Mouse (Mus musculus): ENCODE data around the gene Aanat. TPM values are rescaled to one million over a fixed set of nuclear protein-coding genes. Genes with fewer than 3 reads are reported as not detected.
"Not testable (repeated sequence)": the region's sequence is repeated elsewhere in the genome, so short reads cannot be mapped to it uniquely, and the experiment has no call there.

Gene Aanat
- polyA plus RNA-seq, 1 experiment from 2014 or later = not detected

GRCm38 (mm10) chr11:116609965-116610630 is 23.9 kb downstream of the Aanat start:
- no peak for DNase-seq (ENCODE audit: low spot score)
- Histone ChIP-seq H3K27ac (replicated peaks; ENCODE audit: low read depth, low read length) (no peak overlapping the region), H3K9ac (ENCODE audit: low read depth, low read length) (no peak overlapping the region), H3K9me3 (ENCODE audit: control insufficient read depth, low read length) (no peaks in the 10 kb centered on the region), H3K36me3 (ENCODE audit: control insufficient read depth, insufficient read depth, low read length) (no peaks in the 10 kb centered on the region), H3K4me1 (ENCODE audit: control insufficient read depth, insufficient read depth, low read length) (no peaks in the 10 kb centered on the region), H3K27me3 (replicated peaks; ENCODE audit: control insufficient read depth, insufficient read depth, low read length) (no peaks in the 10 kb centered on the region), H3K4me2 (ENCODE audit: low read depth, low read length) (no peak overlapping the region), H3K4me3 (ENCODE audit: low read depth, low read length) (no peak overlapping the region)
- no peak for ATAC-seq (ENCODE audit: low read depth)
- 84% methylated on average over 12 of the region's 15 CpGs for WGBS

- DNase-seq (ENCODE audit: low spot score); H3K9me3 ChIP-seq (ENCODE audit: control insufficient read depth, low read length); ATAC-seq (ENCODE audit: low read depth); H3K36me3 ChIP-seq (ENCODE audit: control insufficient read depth, insufficient read depth, low read length); H3K27ac ChIP-seq (replicated peaks; ENCODE audit: low read depth, low read length); H3K4me3 ChIP-seq (ENCODE audit: low read depth, low read length); H3K9ac ChIP-seq (ENCODE audit: low read depth, low read length); H3K4me2 ChIP-seq (ENCODE audit: low read depth, low read length); H3K4me1 ChIP-seq (ENCODE audit: control insufficient read depth, insufficient read depth, low read length); H3K27me3 ChIP-seq (replicated peaks; ENCODE audit: control insufficient read depth, insufficient read depth, low read length): not testable (repeated sequence)
- 85% methylated on average over 9 of the region's 9 CpGs for WGBS
Observed at GRCm38 (mm10) chr11:116611168-116611567, 24.9 kb downstream of the Aanat start.

- Histone ChIP-seq H3K9me3 (ENCODE audit: control insufficient read depth, low read length) (no peaks in the 10 kb centered on the region), H3K4me3 (ENCODE audit: low read depth, low read length) (no peak overlapping the region), H3K36me3 (ENCODE audit: control insufficient read depth, insufficient read depth, low read length) (no peaks in the 10 kb centered on the region), H3K4me2 (ENCODE audit: low read depth, low read length) (no peak overlapping the region), H3K27me3 (replicated peaks; ENCODE audit: control insufficient read depth, insufficient read depth, low read length) (no peaks in the 10 kb centered on the region), H3K27ac (replicated peaks; ENCODE audit: low read depth, low read length) (no peak overlapping the region), H3K9ac (ENCODE audit: low read depth, low read length) (no peak overlapping the region), H3K4me1 (ENCODE audit: control insufficient read depth, insufficient read depth, low read length) (no peaks in the 10 kb centered on the region)
- 85% methylated on average over 9 of the region's 9 CpGs for WGBS
- ATAC-seq (ENCODE audit: low read depth) (no peak), DNase-seq (ENCODE audit: low spot score) (no peak)
Observed at GRCm38 (mm10) chr11:116611883-116612282, 25.7 kb downstream of the Aanat start.

- H3K9me3 ChIP-seq (ENCODE audit: control insufficient read depth, low read length) = no peaks in the 10 kb centered on the region
- no peak overlapping the region for H3K27ac ChIP-seq (replicated peaks; ENCODE audit: low read depth, low read length)
- no peak for ATAC-seq (ENCODE audit: low read depth)
- H3K4me3 ChIP-seq (ENCODE audit: low read depth, low read length) = no peak overlapping the region
- no peak overlapping the region for H3K9ac ChIP-seq (ENCODE audit: low read depth, low read length)
- H3K27me3 ChIP-seq (replicated peaks; ENCODE audit: control insufficient read depth, insufficient read depth, low read length) = no peaks in the 10 kb centered on the region
- WGBS = 91% methylated on average over 1 of the region's 1 CpGs
- no peaks in the 10 kb centered on the region for H3K4me1 ChIP-seq (ENCODE audit: control insufficient read depth, insufficient read depth, low read length)
- H3K4me2 ChIP-seq (ENCODE audit: low read depth, low read length) = no peak overlapping the region
- DNase-seq (ENCODE audit: low spot score) = no peak
- H3K36me3 ChIP-seq (ENCODE audit: control insufficient read depth, insufficient read depth, low read length) = no peaks in the 10 kb centered on the region
Observed at GRCm38 (mm10) chr11:116612554-116612953, 26.3 kb downstream of the Aanat start.

GRCm38 (mm10) chr11:116613234-116613633 is 27.0 kb downstream of the Aanat start:
- DNase-seq (ENCODE audit: low spot score) = no peak
- no peak for ATAC-seq (ENCODE audit: low read depth)
- Histone ChIP-seq H3K4me3 (ENCODE audit: low read depth, low read length) (no peak overlapping the region), H3K27me3 (replicated peaks; ENCODE audit: control insufficient read depth, insufficient read depth, low read length) (no peaks in the 10 kb centered on the region), H3K4me1 (ENCODE audit: control insufficient read depth, insufficient read depth, low read length) (no peaks in the 10 kb centered on the region), H3K27ac (replicated peaks; ENCODE audit: low read depth, low read length) (no peak overlapping the region), H3K4me2 (ENCODE audit: low read depth, low read length) (no peak overlapping the region), H3K36me3 (ENCODE audit: control insufficient read depth, insufficient read depth, low read length) (no peaks in the 10 kb centered on the region), H3K9me3 (ENCODE audit: control insufficient read depth, low read length) (no peaks in the 10 kb centered on the region), H3K9ac (ENCODE audit: low read depth, low read length) (no peak overlapping the region)
- 88% methylated on average over 6 of the region's 6 CpGs for WGBS

- Histone ChIP-seq H3K27ac (replicated peaks; ENCODE audit: low read depth, low read length) (peak overlapping the region; percentile 4), H3K4me1 (ENCODE audit: control insufficient read depth, insufficient read depth, low read length) (peaks cover 4% of the 10 kb centered on the region; the same call in 1 of the 2 replicates), H3K27me3 (replicated peaks; ENCODE audit: control insufficient read depth, insufficient read depth, low read length) (no peaks in the 10 kb centered on the region), H3K36me3 (ENCODE audit: control insufficient read depth, insufficient read depth, low read length) (no peaks in the 10 kb centered on the region), H3K4me2 (ENCODE audit: low read depth, low read length) (no peak overlapping the region), H3K4me3 (ENCODE audit: low read depth, low read length) (no peak overlapping the region), H3K9me3 (ENCODE audit: control insufficient read depth, low read length) (no peaks in the 10 kb centered on the region), H3K9ac (ENCODE audit: low read depth, low read length) (no peak overlapping the region)
- peak; percentile 45 for DNase-seq (ENCODE audit: low spot score)
- ATAC-seq (ENCODE audit: low read depth) = no peak
- WGBS = 58% methylated on average over 12 of the region's 15 CpGs
Observed at GRCm38 (mm10) chr11:116615735-116616437, 29.7 kb downstream of the Aanat start.

GRCm38 (mm10) chr11:116616438-116617118 is 30.3 kb downstream of the Aanat start:
- peaks cover 11% of the 10 kb centered on the region for H3K4me1 ChIP-seq (ENCODE audit: control insufficient read depth, insufficient read depth, low read length)
- DNase-seq (ENCODE audit: low spot score) (no peak), ATAC-seq (ENCODE audit: low read depth) (no peak)
- no peaks in the 10 kb centered on the region for H3K36me3 ChIP-seq (ENCODE audit: control insufficient read depth, insufficient read depth, low read length)
- H3K4me2 ChIP-seq (ENCODE audit: low read depth, low read length) = no peak overlapping the region
- no peaks in the 10 kb centered on the region for H3K9me3 ChIP-seq (ENCODE audit: control insufficient read depth, low read length)
- no peaks in the 10 kb centered on the region for H3K27me3 ChIP-seq (replicated peaks; ENCODE audit: control insufficient read depth, insufficient read depth, low read length)
- 68% methylated on average over 10 of the region's 10 CpGs for WGBS
- no peak overlapping the region for H3K4me3 ChIP-seq (ENCODE audit: low read depth, low read length)
- peak overlapping the region; percentile 4; the same call in 1 of the 2 replicates for H3K27ac ChIP-seq (replicated peaks; ENCODE audit: low read depth, low read length)
- H3K9ac ChIP-seq (ENCODE audit: low read depth, low read length) = no peak overlapping the region

GRCm38 (mm10) chr11:116617641-116618040 is 31.4 kb downstream of the Aanat start:
- Histone ChIP-seq H3K27ac (replicated peaks; ENCODE audit: low read depth, low read length) (no peak overlapping the region), H3K9ac (ENCODE audit: low read depth, low read length) (no peak overlapping the region), H3K4me3 (ENCODE audit: low read depth, low read length) (no peak overlapping the region), H3K4me2 (ENCODE audit: low read depth, low read length) (no peak overlapping the region), H3K9me3 (ENCODE audit: control insufficient read depth, low read length) (no peaks in the 10 kb centered on the region), H3K36me3 (ENCODE audit: control insufficient read depth, insufficient read depth, low read length) (no peaks in the 10 kb centered on the region), H3K4me1 (ENCODE audit: control insufficient read depth, insufficient read depth, low read length) (peaks cover 14% of the 10 kb centered on the region), H3K27me3 (replicated peaks; ENCODE audit: control insufficient read depth, insufficient read depth, low read length) (no peaks in the 10 kb centered on the region)
- ATAC-seq (ENCODE audit: low read depth) = no peak
- 87% methylated on average over 7 of the region's 7 CpGs for WGBS
- DNase-seq (ENCODE audit: low spot score) = peak; percentile 19
